Mouse (Mus musculus): ENCODE results near the gene Csf1.

Gene Csf1

GRCm38 (mm10) chr3:107703675-107704370 is 56.4 kb downstream of the Csf1 start:
- peak; percentile 69 for DNase-seq (ENCODE audit: low read depth, low spot score)

- DNase-seq (ENCODE audit: low read depth, low spot score): no peak
Measured at GRCm38 (mm10) chr3:107701767-107702394, 58.4 kb downstream of the Csf1 start.

DNA sequence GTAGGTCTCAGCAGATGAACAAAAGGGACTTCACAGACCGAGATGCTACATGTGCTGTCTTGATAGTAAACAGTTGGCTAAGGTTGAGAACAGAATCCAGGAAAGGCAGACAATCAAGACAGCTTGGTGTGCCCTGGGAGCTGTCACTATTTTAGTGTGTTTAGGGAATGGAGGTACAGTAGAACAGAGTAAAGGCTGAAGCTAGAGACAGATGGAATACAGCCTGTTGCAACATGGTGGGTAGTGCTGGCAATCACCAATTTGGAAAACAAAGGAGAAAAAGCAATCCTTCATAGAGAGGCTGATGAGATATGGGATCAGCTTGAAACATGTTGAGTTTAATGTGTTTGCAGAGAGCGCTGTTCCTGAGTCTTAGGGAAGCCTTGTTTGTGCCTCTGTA is 59.6 kb downstream of the Csf1 start:
- DNase-seq (ENCODE audit: low read depth, low spot score): no peak

- DNase-seq (ENCODE audit: low read depth, low spot score): no peak
Measured at GRCm38 (mm10) chr3:107696910-107697309, 63.4 kb downstream of the Csf1 start.

GRCm38 (mm10) chr3:107695948-107696881 is 64.1 kb downstream of the Csf1 start, which contains the start of gene Ahcyl1:
Gene Ahcyl1, minus strand, starts transcription at chr3:107696560.
- peak; percentile 98 for DNase-seq (ENCODE audit: low read depth, low spot score)

DNA sequence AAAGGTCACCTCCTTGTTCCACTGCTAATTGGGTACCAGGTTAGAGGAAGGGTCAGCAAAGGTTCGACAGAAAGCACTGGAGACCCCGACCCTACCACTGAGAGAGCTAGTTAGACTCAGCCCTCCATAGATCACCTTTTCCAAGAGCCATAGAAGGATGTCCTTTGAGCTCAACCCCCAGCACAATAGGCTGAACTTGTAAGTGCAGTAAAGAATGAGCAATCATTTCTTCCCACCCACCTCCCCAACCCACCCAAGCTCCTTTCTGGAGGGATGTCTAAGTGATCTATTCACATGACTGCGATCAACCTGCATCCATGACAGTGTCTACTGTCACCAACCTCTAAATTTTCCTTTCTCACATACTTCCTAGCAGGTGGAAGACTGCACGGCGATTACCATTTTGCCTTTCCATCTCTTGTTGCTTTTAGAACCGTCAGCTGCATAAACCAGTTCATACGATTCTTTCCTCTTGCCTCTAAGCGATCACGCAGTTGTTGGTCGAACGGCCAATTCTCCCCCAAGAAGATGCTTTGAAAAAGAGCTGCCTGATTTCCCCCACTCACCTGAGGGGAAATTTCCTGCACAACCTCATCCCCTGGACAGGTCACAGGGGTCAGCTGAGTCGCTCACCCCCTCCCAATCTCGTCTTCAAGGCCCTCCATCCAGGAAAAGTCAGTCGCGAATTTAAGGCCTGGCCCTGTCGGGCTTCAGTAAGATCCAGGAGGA is 64.9 kb downstream of the Csf1 start:
- DNase-seq (ENCODE audit: low read depth, low spot score): no peak

GRCm38 (mm10) chr3:107694256-107694900 is 65.9 kb downstream of the Csf1 start:
- DNase-seq (ENCODE audit: low read depth, low spot score): no peak

Measured in skeletal muscle tissue, adult 2 months (tissue).